Mouse (Mus musculus) limb, embryonic 12.5 days (tissue): Measurements from ENCODE around the gene St6galnac5. TPM values are rescaled to one million over a fixed set of nuclear protein-coding genes. Genes with fewer than 3 reads are reported as not detected.

Experiments used
- ATAC-seq: fragments of 200-750 bp; cut with Nextera tagmentation; 2 replicates; pipeline ENCODE4 v1.8.0; 2017; ENCODE audit warnings: low read depth, moderate TSS enrichment; ENCODE audit not compliant: insufficient number of reproducible peaks, insufficient read depth, low FRiP score, low TSS enrichment
- H3K27ac ChIP-seq: fragments of 300-500 bp; sonication (generic); 2 replicates; pipeline ENCODE4 v1.5.1; 2016; ENCODE audit warnings: mild to moderate bottlenecking, moderate library complexity
- H3K27me3 ChIP-seq: fragments of 300-500 bp; sonication (generic); 2 replicates; pipeline ENCODE4 v1.6.1; 2016; ENCODE audit warnings: mild to moderate bottlenecking, moderate library complexity
- H3K36me3 ChIP-seq: fragments of 300-500 bp; sonication (generic); 2 replicates; pipeline ENCODE4 v1.6.1; 2016; ENCODE audit warnings: mild to moderate bottlenecking, moderate library complexity
- H3K4me1 ChIP-seq: fragments of 300-500 bp; sonication (generic); replicated peaks from 2 replicates; pipeline ENCODE4 v1.6.1; 2016
- H3K4me2 ChIP-seq: fragments of 300-500 bp; sonication (generic); 2 replicates; pipeline ENCODE4 v1.6.1; 2016; ENCODE audit warnings: mild to moderate bottlenecking, moderate library complexity
- H3K4me3 ChIP-seq: fragments of 300-500 bp; sonication (generic); replicated peaks from 2 replicates; pipeline ENCODE4 v1.5.1; 2016; ENCODE audit warnings: mild to moderate bottlenecking
- H3K9ac ChIP-seq: fragments of 300-500 bp; sonication (generic); replicated peaks from 2 replicates; pipeline ENCODE4 v1.6.1; 2016; ENCODE audit warnings: mild to moderate bottlenecking, moderate library complexity
- H3K9me3 ChIP-seq: fragments of 300-500 bp; sonication (generic); 2 replicates; pipeline ENCODE4 v1.6.1; 2016; ENCODE audit warnings: mild to moderate bottlenecking, moderate library complexity
- WGBS: fragments of 180-500 bp; shearing (Covaris S2); methylation state at CpG from one replicate; pipeline ENCODE4 v1.1.7; 2016; 5-methylcytosine and 5-hydroxymethylcytosine counted together
- polyA plus RNA-seq: library from polyadenylated mRNA; unstranded; fragments of >200 nt; fragmentation: Nextera tagmentation; extraction: Ambion mirVana; gene quantifications from 2 replicates; pipeline ENCODE4 v1.2.1, GENCODE M21; 2016

Gene St6galnac5
- polyA plus RNA-seq, 1 experiment from 2014 or later: 2.2 TPM

DNA sequence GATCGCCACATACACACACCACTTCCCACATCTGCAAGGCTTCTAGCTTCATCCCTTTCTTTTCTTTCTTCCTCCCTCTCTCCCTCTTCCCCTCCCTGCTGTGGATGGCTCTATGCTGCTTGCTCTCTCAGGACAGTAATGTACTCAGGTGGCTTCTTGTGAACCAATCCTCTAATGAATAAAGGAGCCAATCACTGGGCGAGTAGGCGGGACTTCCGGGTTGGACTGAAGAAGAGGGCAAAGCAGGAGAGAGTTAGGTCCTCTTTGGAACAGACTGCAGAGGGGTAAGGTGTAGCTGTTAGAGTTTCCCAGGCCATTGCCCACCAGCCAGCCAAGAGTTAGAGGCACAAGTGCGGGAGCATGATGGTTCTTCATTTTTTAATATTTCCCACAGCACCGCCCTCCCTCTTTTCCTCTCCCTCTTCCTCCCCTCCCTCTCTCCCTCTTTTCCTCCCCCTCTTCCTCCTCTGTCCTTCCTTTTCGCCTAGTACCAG lies 52.2 kb downstream of the St6galnac5 start:
- Histone ChIP-seq H3K27me3 (no peaks in the 10 kb centered on the region), H3K4me3 (no peak overlapping the region), H3K9ac (no peak overlapping the region), H3K36me3 (no peaks in the 10 kb centered on the region), H3K27ac (no peak overlapping the region), H3K4me2 (no peak overlapping the region), H3K9me3 (no peaks in the 10 kb centered on the region), H3K4me1 (peaks cover 10% of the 10 kb centered on the region; the same call in 1 of the 2 replicates)
- WGBS: 81% methylated on average over 7 of the region's 7 CpGs
- no peak for ATAC-seq

DNA sequence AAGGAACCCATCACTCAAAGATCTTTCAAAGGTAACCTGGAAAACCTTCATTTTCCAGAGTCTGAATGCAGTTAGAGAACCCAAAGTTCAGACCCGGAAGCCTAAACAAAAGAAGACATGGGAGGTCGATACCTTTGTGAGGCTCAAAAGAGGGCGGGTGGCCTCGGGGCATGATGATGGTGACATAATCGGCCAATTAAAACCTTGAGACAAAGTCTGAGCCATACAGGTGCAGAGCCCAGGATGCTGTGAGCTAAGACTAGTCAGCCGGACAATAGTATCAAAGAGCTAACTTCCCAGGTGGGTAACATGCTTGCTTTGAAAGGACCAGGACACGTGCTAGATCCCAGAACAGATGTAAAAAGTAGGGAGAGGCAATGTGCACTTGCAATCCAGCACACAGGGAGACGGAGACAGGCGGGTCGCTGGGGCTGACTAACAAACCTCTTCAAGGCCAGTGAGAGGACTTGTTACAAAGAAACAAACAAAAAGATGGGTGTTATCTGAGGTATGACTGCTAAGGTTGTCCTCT lies 52.7 kb downstream of the St6galnac5 start:
- H3K9me3 ChIP-seq: no peaks in the 10 kb centered on the region
- H3K4me2 ChIP-seq: no peak overlapping the region
- H3K27ac ChIP-seq: no peak overlapping the region
- H3K4me1 ChIP-seq: peaks cover 10% of the 10 kb centered on the region; the same call in 1 of the 2 replicates
- no peak overlapping the region for H3K9ac ChIP-seq
- H3K36me3 ChIP-seq: no peaks in the 10 kb centered on the region
- no peak for ATAC-seq
- H3K27me3 ChIP-seq: no peaks in the 10 kb centered on the region; the same call in 1 of the 2 replicates
- 59% methylated on average over 10 of the region's 10 CpGs for WGBS
- no peak overlapping the region for H3K4me3 ChIP-seq

DNA sequence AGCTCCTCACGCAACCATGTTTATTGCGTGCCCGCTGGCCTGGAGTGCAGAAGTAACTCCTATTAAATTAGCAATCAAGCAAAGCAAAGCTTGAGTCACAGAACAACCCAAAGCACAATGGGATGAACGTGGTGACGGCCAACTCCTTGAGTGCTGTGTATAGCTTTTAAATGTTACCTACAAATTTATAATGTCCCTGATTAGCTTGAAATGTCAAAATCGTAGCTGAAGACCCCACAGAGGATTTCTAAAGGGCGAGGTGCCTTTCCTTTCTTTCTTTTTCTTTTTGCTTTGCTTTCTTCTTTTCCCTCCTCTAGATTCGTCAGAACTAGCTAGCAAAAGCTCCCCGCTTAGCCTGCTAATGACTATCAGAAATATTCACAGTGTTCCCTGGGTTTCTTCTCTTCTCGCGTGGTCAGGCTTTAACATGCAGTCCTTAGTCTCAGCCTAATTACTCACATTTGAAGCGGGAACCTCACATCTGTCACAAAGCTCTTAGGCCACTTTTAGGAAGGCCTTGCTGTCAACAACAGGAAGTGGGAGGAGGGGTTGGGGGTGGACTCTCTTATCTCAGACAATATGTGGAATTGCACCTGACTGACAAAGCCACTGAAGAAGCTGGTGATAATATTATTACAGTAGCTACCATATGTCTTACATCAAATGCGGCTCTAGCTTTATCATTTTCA lies 53.6 kb downstream of the St6galnac5 start:
- WGBS: 44% methylated on average over 13 of the region's 13 CpGs
- H3K27me3 ChIP-seq: no peaks in the 10 kb centered on the region; the same call in 1 of the 2 replicates
- peaks cover 10% of the 10 kb centered on the region; the same call in 1 of the 2 replicates for H3K4me1 ChIP-seq
- H3K27ac ChIP-seq: no peak overlapping the region
- no peak overlapping the region for H3K4me2 ChIP-seq
- H3K4me3 ChIP-seq: no peak overlapping the region
- no peak for ATAC-seq
- H3K9ac ChIP-seq: no peak overlapping the region
- H3K36me3 ChIP-seq: no peaks in the 10 kb centered on the region
- H3K9me3 ChIP-seq: no peaks in the 10 kb centered on the region

DNA sequence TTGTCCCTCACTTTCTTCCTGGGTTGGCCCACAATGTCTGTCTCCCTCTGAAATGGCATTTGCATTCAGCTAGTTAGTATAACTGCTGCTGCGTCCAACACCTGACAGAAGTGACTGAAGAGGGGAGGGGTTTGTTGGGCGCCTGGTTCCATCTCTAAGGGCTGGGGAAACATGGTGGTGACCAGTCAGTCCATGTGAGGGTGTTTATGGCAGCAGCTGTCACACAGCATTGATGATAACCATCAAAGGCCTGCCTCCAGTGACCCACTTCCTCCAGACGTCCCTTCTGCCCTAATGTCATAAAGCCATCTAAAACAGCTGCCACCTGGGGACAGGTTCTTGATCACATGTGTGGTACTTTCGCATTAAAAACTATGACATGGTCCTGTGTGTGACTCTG lies 55.9 kb downstream of the St6galnac5 start:
- no peak overlapping the region for H3K27ac ChIP-seq
- H3K4me2 ChIP-seq: no peak overlapping the region
- no peaks in the 10 kb centered on the region for H3K36me3 ChIP-seq
- H3K4me3 ChIP-seq: no peak overlapping the region
- H3K9ac ChIP-seq: no peak overlapping the region
- no peaks in the 10 kb centered on the region for H3K9me3 ChIP-seq
- 23% methylated on average over 4 of the region's 4 CpGs for WGBS
- peaks cover 10% of the 10 kb centered on the region; the same call in 1 of the 2 replicates for H3K4me1 ChIP-seq
- ATAC-seq: no peak
- no peaks in the 10 kb centered on the region; the same call in 1 of the 2 replicates for H3K27me3 ChIP-seq

DNA sequence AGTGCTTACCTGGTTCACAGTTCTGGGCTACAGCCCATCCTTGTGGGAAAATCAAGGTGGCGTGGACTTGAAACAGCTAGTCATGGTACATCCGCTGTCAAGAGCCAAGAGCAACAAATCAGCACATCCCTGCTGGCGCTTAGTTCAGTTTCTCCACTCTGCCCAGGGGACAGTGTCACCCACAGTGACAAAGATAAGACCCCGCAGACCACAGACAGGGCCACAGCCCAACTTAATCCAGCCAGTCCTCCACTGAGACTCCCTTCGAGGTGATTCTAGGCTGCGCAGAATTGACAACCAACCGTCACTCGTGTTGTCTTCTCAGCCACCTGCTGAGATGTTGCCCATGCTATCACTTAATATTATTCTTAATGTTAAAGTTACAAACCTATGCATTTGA lies 56.7 kb downstream of the St6galnac5 start:
- H3K4me1 ChIP-seq: peaks cover 10% of the 10 kb centered on the region; the same call in 1 of the 2 replicates
- no peaks in the 10 kb centered on the region for H3K36me3 ChIP-seq
- H3K27me3 ChIP-seq: no peaks in the 10 kb centered on the region; the same call in 1 of the 2 replicates
- WGBS: 89% methylated on average over 8 of the region's 8 CpGs
- no peaks in the 10 kb centered on the region for H3K9me3 ChIP-seq
- no peak overlapping the region for H3K4me2 ChIP-seq
- H3K9ac ChIP-seq: no peak overlapping the region
- H3K4me3 ChIP-seq: no peak overlapping the region
- no peak overlapping the region for H3K27ac ChIP-seq
- no peak for ATAC-seq

DNA sequence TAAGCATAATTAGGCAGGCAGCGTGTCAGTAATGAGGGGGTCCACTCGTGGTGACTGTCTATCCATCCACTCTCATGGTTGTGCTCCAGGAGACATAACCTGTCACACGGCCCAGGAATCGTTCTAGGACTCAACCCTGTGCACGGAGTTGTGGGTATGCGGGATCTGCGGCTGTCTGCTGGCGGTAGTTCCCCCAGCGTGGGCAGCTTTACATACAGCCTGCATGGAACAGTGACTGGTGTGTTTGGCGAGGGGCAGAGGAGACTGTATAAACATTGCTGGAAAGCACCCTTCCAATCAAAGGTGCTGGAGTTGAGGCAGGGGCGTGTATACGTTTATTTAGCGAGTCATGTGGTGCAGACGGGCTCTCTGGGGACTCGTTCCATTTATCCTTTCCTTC lies 58.5 kb downstream of the St6galnac5 start:
- Histone ChIP-seq H3K36me3 (no peaks in the 10 kb centered on the region), H3K4me2 (no peak overlapping the region), H3K4me1 (peaks cover 4% of the 10 kb centered on the region; the same call in 1 of the 2 replicates), H3K27ac (no peak overlapping the region), H3K9ac (no peak overlapping the region), H3K9me3 (no peaks in the 10 kb centered on the region), H3K4me3 (no peak overlapping the region), H3K27me3 (no peaks in the 10 kb centered on the region; the same call in 1 of the 2 replicates)
- WGBS: 70% methylated on average over 15 of the region's 15 CpGs
- ATAC-seq: no peak

DNA sequence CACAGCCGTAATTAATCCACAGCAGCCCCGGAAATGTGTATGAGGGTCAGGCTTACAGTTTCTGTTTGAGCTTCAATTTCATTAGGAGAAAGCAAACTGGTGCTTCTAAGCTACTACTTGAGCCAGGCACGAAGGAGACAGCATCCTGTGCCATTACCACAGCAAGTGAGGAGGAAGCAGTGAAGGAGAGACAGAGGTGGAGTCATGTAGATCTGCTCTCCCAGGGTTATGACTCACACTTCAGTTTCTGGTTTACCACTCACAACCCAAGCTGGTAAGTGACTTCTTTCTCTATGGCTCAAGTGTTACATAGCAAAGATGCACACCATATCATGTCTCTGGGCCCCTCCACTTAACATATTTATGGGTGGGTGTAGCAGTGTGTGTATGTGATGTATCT lies 61.7 kb downstream of the St6galnac5 start:
- no peak for ATAC-seq
- no peaks in the 10 kb centered on the region for H3K36me3 ChIP-seq
- no peak overlapping the region for H3K4me3 ChIP-seq
- no peaks in the 10 kb centered on the region; the same call in 1 of the 2 replicates for H3K27me3 ChIP-seq
- H3K9me3 ChIP-seq: no peaks in the 10 kb centered on the region
- H3K4me1 ChIP-seq: 0 out of 2 replicates have a peak, but pooled peaks cover 4% of the 10 kb centered on the region
- no peak overlapping the region for H3K4me2 ChIP-seq
- no peak overlapping the region for H3K9ac ChIP-seq
- WGBS: 56% methylated on average over 3 of the region's 3 CpGs
- H3K27ac ChIP-seq: no peak overlapping the region

DNA sequence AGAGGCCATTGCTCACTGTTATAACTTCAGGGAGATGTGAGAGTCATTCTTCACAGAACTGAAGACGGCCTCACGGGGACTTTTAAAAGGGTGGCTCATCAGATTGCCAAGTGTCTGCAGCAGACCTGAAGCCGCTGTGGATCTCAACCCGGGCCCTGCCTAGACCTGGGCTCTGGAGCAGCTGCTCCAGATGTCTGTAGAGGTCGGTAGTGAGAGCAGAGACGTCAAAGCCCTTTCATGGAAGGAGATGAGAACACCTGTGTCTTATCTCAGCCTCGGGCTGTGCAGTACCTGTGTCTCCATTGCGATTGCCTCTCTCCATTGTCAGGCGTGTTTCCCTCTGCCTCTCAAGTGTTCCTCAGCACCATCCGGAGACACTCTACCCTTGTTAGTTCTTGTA lies 62.9 kb downstream of the St6galnac5 start:
- no peak overlapping the region for H3K4me2 ChIP-seq
- no peak overlapping the region for H3K4me3 ChIP-seq
- no peak overlapping the region for H3K27ac ChIP-seq
- H3K27me3 ChIP-seq: no peaks in the 10 kb centered on the region
- WGBS: 65% methylated on average over 10 of the region's 10 CpGs
- H3K36me3 ChIP-seq: no peaks in the 10 kb centered on the region
- no peak overlapping the region for H3K9ac ChIP-seq
- no peak for ATAC-seq
- no peaks in the 10 kb centered on the region for H3K9me3 ChIP-seq
- H3K4me1 ChIP-seq: 0 out of 2 replicates have a peak, but pooled peaks cover 4% of the 10 kb centered on the region

DNA sequence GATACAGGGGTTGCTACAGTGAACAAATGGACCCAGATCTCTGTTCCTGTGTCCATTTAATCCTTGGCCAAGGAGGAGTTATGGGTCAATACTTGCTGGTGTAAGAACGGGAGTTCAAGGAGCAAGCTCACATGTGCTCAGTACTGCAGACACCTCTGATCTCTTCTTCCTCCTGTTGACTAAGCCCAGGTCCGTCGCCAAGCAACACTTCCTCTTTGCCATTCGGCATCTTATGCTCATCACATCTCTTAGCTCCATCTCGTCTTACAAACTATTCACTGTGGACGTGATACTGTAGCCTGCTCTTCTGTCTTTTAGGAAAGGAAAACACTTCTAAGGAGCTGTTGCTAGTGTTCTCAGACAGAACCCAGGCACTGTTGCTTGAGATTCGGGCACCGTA lies 64.5 kb downstream of the St6galnac5 start:
- 69% methylated on average over 8 of the region's 8 CpGs for WGBS
- no peak overlapping the region for H3K4me2 ChIP-seq
- H3K36me3 ChIP-seq: no peaks in the 10 kb centered on the region
- ATAC-seq: no peak
- 0 out of 2 replicates have a peak, but pooled peaks cover 4% of the 10 kb centered on the region for H3K4me1 ChIP-seq
- H3K9ac ChIP-seq: no peak overlapping the region
- H3K27ac ChIP-seq: no peak overlapping the region
- no peaks in the 10 kb centered on the region for H3K9me3 ChIP-seq
- H3K27me3 ChIP-seq: no peaks in the 10 kb centered on the region
- no peak overlapping the region for H3K4me3 ChIP-seq

DNA sequence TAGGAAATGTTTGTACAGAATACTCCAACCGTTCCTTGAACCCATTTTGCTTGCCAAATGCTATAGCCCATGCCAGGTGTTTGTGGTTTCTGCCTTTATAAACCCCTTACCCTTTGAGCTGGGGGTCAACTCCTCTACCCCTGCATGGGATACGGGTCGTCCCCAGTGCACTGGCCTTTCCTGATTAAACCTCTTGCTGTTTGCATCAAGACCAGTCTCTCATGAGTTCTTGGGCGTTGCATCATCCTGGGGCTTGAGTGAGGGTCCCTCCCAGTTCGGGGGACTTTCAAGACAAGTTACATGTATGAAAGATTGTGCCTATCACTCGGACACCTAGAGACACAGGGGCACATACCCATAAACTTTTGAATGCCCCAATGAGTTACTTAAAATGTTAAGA lies 67.7 kb downstream of the St6galnac5 start:
- H3K4me1 ChIP-seq: 0 out of 2 replicates have a peak, but pooled peaks cover 4% of the 10 kb centered on the region
- H3K27me3 ChIP-seq: no peaks in the 10 kb centered on the region
- no peak for ATAC-seq
- 85% methylated on average over 6 of the region's 6 CpGs for WGBS
- no peaks in the 10 kb centered on the region for H3K9me3 ChIP-seq
- no peak overlapping the region for H3K9ac ChIP-seq
- H3K4me3 ChIP-seq: no peak overlapping the region
- no peak overlapping the region for H3K4me2 ChIP-seq
- H3K36me3 ChIP-seq: no peaks in the 10 kb centered on the region
- H3K27ac ChIP-seq: no peak overlapping the region

DNA sequence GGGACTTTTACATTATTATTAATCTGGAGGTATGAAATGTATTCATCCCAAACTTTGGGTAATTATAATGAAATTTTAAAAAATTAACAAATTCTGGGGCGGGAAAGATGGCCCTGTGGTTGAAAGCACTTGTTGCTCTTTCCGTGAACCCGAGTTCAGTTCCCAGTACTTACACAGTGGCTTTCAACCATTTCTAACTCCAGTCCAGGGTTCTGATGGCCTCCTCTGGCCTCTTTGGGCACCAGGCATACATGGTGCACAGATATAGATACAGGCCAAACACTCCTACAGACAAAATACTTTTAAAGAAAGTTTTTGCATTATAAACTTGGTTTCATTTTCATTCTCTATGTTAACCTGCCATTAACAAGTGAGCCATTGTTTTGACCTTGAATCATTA lies 68.4 kb downstream of the St6galnac5 start:
- no peaks in the 10 kb centered on the region for H3K9me3 ChIP-seq
- no peaks in the 10 kb centered on the region for H3K27me3 ChIP-seq
- no peak overlapping the region for H3K27ac ChIP-seq
- no peak for ATAC-seq
- 96% methylated on average over 3 of the region's 3 CpGs for WGBS
- H3K36me3 ChIP-seq: no peaks in the 10 kb centered on the region
- H3K4me3 ChIP-seq: no peak overlapping the region
- no peak overlapping the region for H3K9ac ChIP-seq
- 0 out of 2 replicates have a peak, but pooled peaks cover 4% of the 10 kb centered on the region for H3K4me1 ChIP-seq
- H3K4me2 ChIP-seq: no peak overlapping the region
